8 mouse cellular contexts compared by ENCODE assay signal in the genomic region with DNA sequence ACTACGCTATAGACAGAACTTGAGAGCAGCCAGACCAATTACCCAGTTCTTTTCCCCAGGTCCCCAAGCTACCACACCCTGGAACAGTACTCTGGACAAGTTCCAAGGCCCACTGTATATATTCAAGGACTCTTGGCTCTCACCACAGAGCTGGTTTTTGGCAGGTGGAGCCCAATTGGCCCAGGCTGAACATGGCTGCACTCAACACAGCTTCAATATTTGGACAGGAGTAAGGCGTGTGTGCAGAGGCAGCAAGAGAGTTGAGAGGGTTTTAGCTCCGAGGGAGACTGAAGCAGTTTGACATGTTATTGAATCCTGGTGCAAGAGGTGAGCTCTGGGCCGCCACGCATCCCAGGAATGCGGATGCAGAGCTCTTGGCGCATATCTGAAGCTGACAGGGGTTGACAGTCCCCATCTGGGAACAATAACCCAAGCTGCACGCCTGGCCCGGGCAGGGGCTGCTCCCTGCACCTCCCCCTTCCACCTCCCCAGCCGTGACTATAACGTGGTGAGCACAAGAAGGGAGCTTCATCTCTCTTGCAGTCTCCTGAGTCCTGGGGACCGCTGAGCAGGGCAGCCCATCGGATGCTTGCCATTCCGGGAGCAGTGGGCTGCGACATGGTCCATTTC. TPM values are rescaled to one million over a fixed set of nuclear protein-coding genes. Genes with fewer than 3 reads are reported as not detected.
DNase-seq lines count a peak whose midpoint lies in the region; ATAC-seq and TF ChIP-seq lines count a peak whose summit lies in the region.

No protein-coding gene starts in this region.

- H3K27me3 ChIP-seq in forebrain, embryonic 14.5 days (replicated peaks; ENCODE audit: control insufficient read depth, insufficient read depth, low read length), result no peaks in the 10 kb centered on the region
- H3K27me3 ChIP-seq in intestine, embryonic 14.5 days (replicated peaks; ENCODE audit: control insufficient read depth, insufficient read depth, low read length), result no peaks in the 10 kb centered on the region
- no peaks in the 10 kb centered on the region for H3K27me3 ChIP-seq in stomach, embryonic 14.5 days (ENCODE audit: control insufficient read depth, insufficient read depth, low read length)

- peak; percentile 20 to 21 for DNase-seq in cerebellum, postnatal 25 days
- DNase-seq in cerebellum, adult 9-11 months, result no peak
- DNase-seq in forebrain, embryonic 14.5 days (ENCODE audit: low spot score), result peak; percentile 89
- DNase-seq in intestine, embryonic 14.5 days (ENCODE audit: low spot score), result peak; percentile 75
- peak; percentile 72 for DNase-seq in lung, adult 2 months
- no peak for DNase-seq in layer of hippocampus, adult 9-10 months (ENCODE audit: low spot score)
- DNase-seq in right cerebral cortex, postnatal 36 days (ENCODE audit: low spot score in 2 of 2), result no peak

- H3K4me1 ChIP-seq in forebrain, embryonic 14.5 days (ENCODE audit: control insufficient read depth, insufficient read depth, low read length), result peaks cover 6% of the 10 kb centered on the region
- peaks cover 32% of the 10 kb centered on the region for H3K4me1 ChIP-seq in intestine, embryonic 14.5 days (replicated peaks; ENCODE audit: control insufficient read depth, insufficient read depth, low read length)
- H3K4me1 ChIP-seq in lung, adult 2 months (ENCODE audit: control insufficient read depth, insufficient read depth, low read length), result peaks cover 2% of the 10 kb centered on the region; the same call in 1 of the 2 replicates
- H3K4me1 ChIP-seq in stomach, embryonic 14.5 days (ENCODE audit: control insufficient read depth, insufficient read depth, low read length), result peaks cover 32% of the 10 kb centered on the region

- 17% methylated on average over 15 of the region's 15 CpGs for WGBS in forebrain, embryonic 14.5 days
- WGBS in intestine, embryonic 14.5 days, result 12% methylated on average over 15 of the region's 15 CpGs
- WGBS in lung, adult 2 months, result 26% methylated on average over 15 of the region's 15 CpGs
- 6% methylated on average over 15 of the region's 15 CpGs for WGBS in stomach, embryonic 14.5 days

- H3K36me3 ChIP-seq in forebrain, embryonic 14.5 days (ENCODE audit: control insufficient read depth, insufficient read depth, low read length), result no peaks in the 10 kb centered on the region
- no peaks in the 10 kb centered on the region for H3K36me3 ChIP-seq in intestine, embryonic 14.5 days (ENCODE audit: control insufficient read depth, insufficient read depth, low read length)
- no peaks in the 10 kb centered on the region for H3K36me3 ChIP-seq in stomach, embryonic 14.5 days (ENCODE audit: control insufficient read depth, insufficient read depth, low read length)

- TF ChIP-seq CTCF in lung, adult 2 months (IDR thresholded peaks at IDR 0.05; ENCODE audit: insufficient read depth, low read length), result no peak

- no peaks in the 10 kb centered on the region for H3K9me3 ChIP-seq in forebrain, embryonic 14.5 days (replicated peaks; ENCODE audit: control insufficient read depth, low read length)
- H3K9me3 ChIP-seq in intestine, embryonic 14.5 days (ENCODE audit: control insufficient read depth, low read length), result no peaks in the 10 kb centered on the region
- peaks cover 3% of the 10 kb centered on the region; the same call in 1 of the 2 replicates for H3K9me3 ChIP-seq in stomach, embryonic 14.5 days (ENCODE audit: control insufficient read depth, low read depth, low read length)

- no peak overlapping the region for H3K27ac ChIP-seq in forebrain, embryonic 14.5 days (ENCODE audit: low read depth, low read length)
- H3K27ac ChIP-seq in intestine, embryonic 14.5 days (ENCODE audit: low read depth), result peak overlapping the region; percentile 77
- peak overlapping the region; percentile 80 for H3K27ac ChIP-seq in stomach, embryonic 14.5 days (ENCODE audit: low read length)

- H3K9ac ChIP-seq in forebrain, embryonic 14.5 days (ENCODE audit: low read length), result peak overlapping the region; percentile 35; the same call in 1 of the 2 replicates
- no peak overlapping the region for H3K9ac ChIP-seq in intestine, embryonic 14.5 days (ENCODE audit: low read length)
- no peak overlapping the region for H3K9ac ChIP-seq in stomach, embryonic 14.5 days (replicated peaks; ENCODE audit: low read depth, low read length)

- H3K4me2 ChIP-seq in forebrain, embryonic 14.5 days (ENCODE audit: low read length), result peak overlapping the region; percentile 41
- peak overlapping the region; percentile 41 for H3K4me2 ChIP-seq in intestine, embryonic 14.5 days (ENCODE audit: low read length)
- peak overlapping the region; percentile 35 for H3K4me2 ChIP-seq in stomach, embryonic 14.5 days (replicated peaks; ENCODE audit: low read depth, low read length)

- TF ChIP-seq POLR2A in lung, adult 2 months (IDR thresholded peaks at IDR 0.05; ENCODE audit: borderline replicate concordance, extremely low read depth, low read depth, low read length), result no peak

- no peak overlapping the region for H3K4me3 ChIP-seq in forebrain, embryonic 14.5 days (ENCODE audit: low read depth, low read length)
- peak overlapping the region; percentile 4; the same call in 1 of the 2 replicates for H3K4me3 ChIP-seq in intestine, embryonic 14.5 days (ENCODE audit: low read depth, low read length)
- no peak overlapping the region for H3K4me3 ChIP-seq in lung, adult 2 months (replicated peaks; ENCODE audit: extremely low read depth, low read depth, low read length)
- 0 out of 2 replicates have a peak overlapping the region, but pooled peaks have one; percentile 2 for H3K4me3 ChIP-seq in stomach, embryonic 14.5 days (ENCODE audit: low read depth, low read length)

- ATAC-seq in forebrain, embryonic 14.5 days, result peak; percentile 94
- ATAC-seq in intestine, embryonic 14.5 days (replicated peaks; ENCODE audit: low FRiP score, low TSS enrichment, low read depth), result peak; percentile 78
- ATAC-seq in stomach, embryonic 14.5 days (ENCODE audit: insufficient number of reproducible peaks, insufficient read depth, low FRiP score, low read depth), result peak; percentile 88

RNA-seq across cellular contexts. Expression of a gene that starts 33.7 kb away (rescaled TPM):
- polyA plus RNA-seq in forebrain, embryonic 14.5 days (2014; fragmentation: Nextera tagmentation; extraction: Ambion mirVana), result 26.6 and 27.4 TPM in 2 replicates
- polyA plus RNA-seq in intestine, embryonic 14.5 days (2014; fragmentation: Nextera tagmentation; extraction: Ambion mirVana), result 39.6 and 43.8 TPM in 2 replicates
- polyA plus RNA-seq in lung, adult 2 months (2012; rRNA removed), result 32.3 and 37.9 TPM in 2 replicates
- 51.2 and 52.0 TPM in 2 replicates for polyA plus RNA-seq in stomach, embryonic 14.5 days (2014; fragmentation: Nextera tagmentation; extraction: Ambion mirVana)

Comparison
In these comparisons a context has a peak if more than half of its experiments do, and no peak if none do; other contexts are left out.
1. DNase-seq: peak in cerebellum, postnatal 25 days (2 of 2), forebrain, embryonic 14.5 days (single experiment), intestine, embryonic 14.5 days (single experiment) and lung, adult 2 months (single experiment); none in cerebellum, adult 9-11 months (single experiment), layer of hippocampus, adult 9-10 months (single experiment) and right cerebral cortex, postnatal 36 days (0 of 2).
2. H3K4me3 ChIP-seq: peak in intestine, embryonic 14.5 days (single experiment) and stomach, embryonic 14.5 days (single experiment); none in forebrain, embryonic 14.5 days (single experiment) and lung, adult 2 months (single experiment).
3. Peak in every context shown above with its lines, with median percentiles within 50 percentile points of each other: ATAC-seq and H3K4me2 ChIP-seq.